Mouse (Mus musculus): ENCODE results near the gene Slc18b1.
"Not testable (repeated sequence)": the region's sequence is repeated elsewhere in the genome, so short reads cannot be mapped to it uniquely, and the experiment has no call there.

Slc18b1 gene

DNA sequence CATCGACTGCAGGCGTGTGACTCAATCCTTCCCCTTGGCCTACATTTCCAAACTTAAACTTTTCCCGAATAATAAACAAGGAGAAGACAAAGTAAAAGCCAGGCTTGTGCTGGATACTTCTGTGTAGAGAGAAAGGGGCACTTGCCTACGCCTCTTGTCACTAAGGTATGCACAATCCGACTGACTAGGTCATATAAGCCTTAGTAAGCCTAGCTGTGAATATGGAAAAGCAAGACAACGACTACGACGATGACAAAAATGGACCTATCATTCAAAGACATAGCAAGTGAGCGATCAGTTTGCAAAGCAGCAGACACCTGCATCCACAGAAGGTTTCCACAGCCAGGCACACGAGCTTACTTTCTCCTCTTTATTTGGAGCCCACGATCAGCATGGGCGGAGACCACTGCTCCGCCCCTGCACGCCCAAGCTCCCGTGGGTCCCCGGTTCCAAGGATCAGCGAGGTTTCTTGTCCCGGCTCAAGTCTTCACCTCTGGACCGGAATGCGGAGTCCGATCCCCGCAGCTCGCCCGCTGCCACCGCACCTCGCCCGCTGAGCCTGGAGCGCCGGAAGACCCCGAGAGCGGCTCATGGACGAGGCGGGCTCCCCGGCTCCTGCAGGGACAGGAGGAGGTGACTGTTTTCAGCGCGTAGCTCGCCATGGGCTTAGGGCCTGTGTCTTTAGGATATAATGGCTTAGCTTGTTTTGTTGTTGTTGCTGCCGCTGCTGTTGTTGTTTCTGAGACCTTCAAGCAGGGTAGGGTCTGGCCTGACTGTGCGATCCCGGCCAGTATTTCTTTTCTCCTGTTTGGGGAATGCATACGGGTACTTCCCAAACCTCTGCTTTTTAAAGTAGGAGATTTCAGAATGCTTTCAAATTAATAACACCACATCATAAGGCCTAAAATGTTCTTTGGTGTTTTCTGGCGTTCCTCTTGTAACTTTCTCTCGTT is at the start of gene Slc18b1:
TSS of gene Slc18b1 (plus strand) at position 436 of the 953 bp plus-strand sequence.
- DNase-seq (ENCODE audit: extremely low spot score), result no peak

DNA sequence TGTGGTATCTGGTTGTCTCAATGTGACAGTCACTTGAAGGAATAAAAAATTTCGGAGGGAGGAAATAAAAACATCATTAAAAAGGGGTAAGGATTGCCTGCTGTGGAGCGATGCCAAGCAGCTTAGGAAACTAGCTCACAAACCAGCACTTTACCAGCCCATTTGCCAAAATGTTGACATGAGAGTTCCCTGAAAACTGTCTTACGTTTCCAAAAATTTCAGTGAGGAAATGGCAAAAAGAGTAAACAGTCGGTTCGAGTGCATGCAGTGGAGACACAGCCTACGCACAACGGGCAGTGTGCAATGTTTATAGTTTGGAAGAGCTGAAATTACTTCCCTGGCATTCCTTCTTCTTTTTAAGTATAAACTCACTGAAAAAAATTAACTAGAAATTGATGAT is 42.6 kb upstream of the Slc18b1 start:
- no peak for DNase-seq (ENCODE audit: extremely low spot score)

DNA sequence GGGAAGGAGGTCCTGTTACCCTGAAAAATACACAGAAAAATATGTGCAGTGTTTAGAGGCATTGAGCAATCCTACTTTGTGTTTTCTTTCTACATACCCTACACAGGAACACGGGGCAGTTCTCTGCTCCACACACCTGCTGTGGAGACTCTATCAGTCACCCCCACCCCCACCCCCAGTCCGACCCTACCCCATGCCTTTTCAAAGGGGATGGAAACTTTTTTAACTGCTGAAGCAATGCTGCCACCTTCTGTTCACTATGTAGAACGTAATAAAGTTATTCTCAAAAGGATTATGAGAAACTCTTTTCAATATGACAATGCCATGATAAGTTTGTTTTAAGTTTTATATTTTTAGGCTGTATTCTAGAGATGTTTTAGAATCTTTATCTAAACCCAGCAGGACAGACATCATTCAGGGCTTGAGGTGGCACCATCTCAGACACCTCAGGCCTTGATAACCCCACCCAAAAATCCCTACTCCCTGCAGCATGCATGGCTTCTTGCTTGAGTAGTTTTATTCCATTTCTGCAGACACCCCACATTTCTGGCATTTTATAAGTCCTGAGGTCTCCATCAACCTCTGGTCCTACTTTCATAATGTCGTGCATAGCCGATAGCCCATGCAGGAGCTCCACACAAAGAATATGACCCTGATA is 19.4 kb upstream of the Slc18b1 start:
- DNase-seq (ENCODE audit: extremely low spot score), result peak; percentile 31

DNA sequence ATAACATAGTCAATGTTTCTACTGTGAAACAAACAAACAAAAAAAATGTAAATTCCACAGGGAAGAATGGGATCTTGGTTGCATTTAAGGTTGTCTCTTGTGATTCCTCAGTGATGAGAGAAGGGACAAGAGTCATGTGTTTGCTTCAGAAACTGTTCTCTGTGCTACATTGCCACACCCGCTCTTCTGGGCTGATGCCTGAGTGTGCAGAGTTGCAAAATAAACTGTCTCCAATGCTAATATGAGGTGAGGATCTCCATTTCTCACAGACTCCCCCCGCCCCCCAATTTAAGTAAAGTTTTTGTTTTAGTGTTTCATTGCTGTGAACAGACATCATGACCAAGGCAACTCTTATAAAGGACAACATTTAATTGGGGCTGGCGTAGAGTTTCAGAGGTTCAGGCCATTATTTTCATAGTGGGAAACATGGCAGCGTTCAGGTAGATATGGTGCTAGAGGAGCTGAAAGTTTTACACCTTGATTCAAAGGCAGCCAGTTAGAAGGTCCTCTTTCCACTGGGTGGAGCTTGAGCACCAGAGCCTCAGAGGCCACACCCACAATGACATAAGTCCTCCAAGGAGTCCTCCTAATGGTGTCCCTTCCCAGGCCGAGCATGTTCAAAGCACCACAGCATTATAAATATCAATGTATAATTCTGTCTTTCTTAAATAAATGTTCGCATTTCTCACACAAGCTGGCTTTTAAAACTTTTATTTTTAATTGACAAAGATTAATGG is 16.1 kb upstream of the Slc18b1 start:
- no peak for DNase-seq (ENCODE audit: extremely low spot score)

DNA sequence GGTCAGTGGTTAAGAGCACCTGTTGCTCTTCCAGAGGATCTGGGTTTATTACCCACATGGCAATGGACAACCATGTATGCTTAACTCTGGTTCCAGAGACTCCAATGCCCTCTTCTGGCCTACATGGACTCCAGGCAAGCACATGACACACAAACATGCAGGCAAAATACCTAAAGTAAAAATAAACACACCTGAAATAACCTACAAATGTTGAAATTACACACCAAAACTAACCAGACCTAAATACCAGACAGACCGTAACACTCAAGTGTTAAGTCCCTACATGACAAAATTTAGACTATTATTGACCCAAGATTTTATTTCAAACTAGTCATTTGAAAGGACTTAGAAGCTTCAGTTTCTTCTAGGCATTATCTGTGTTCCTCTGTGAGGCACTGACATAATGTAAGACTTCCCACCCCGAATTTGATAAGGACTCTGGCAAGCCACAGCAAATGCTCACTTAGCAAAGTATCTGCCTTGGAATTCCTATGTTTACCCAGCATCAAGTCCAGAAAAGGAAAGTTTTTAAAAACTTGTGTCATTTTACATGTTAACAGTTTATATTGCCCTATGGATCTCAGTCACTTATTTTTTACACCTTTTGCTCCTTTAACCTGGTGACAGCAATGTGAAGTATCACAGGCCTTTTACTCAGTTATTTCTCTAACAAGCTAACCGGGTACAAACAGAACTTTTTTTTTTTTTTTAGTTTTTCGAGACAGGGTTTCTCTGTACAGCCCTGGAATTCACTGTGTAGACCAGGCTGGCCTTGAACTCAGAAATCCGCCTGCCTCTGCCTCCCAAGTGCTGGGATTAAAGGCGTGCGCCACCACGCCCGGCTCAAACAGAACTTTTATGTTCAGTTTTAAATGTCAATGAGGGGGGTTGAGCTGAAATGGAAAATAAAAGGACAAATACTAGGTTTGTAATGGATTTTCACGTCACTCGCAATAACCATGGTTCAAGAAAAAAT is 14.7 kb upstream of the Slc18b1 start:
- peak; percentile 43 for DNase-seq (ENCODE audit: extremely low spot score)

DNA sequence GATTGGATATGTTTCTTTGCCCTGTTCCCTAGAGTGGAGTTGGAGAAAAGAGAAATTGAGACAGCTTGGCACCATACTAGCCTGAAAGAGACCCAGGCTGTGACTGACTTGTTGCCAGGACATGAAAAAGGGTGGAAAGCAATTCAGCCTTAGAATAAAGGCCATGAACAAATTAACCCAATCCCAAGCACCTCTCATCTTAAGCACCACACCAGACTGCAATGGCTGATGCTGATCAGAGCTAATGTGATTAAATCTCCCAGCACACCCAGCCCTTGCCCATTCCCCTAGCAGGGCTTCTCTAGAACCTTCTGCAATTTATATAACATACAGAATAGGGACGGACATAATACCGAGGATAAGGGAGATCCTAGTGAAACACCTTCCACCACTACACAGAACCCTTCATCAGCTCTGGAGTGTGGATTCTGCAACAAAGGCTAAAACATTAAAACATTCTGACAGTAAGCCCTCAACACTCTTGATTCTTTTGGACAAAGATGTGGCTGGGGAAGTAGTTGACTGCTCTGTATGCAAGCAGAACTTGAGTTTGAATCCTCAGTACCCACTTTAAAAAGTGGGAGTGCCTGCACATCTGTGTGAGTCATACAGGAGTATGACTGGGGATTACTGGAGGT is 13.8 kb upstream of the Slc18b1 start:
- DNase-seq (ENCODE audit: extremely low spot score), result peak; percentile 39

DNA sequence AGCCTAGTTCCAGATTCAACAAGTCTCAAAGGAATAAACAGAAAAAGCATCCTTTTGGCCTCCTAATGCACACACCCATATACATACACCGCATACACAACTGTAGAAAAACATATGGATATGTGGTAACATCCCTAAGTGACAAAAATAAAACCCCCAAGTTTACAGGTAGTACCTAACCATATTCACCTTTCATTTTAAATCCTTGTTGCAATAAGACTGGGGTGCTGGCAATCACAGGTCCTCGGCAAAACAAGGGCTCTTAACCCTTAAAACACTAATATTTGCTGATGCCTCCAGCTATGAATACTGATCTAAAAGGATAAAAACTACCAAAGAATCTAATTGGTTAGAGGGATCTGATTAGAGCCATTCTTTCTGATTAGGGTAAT is 13.3 kb upstream of the Slc18b1 start:
- peak; percentile 36 for DNase-seq (ENCODE audit: extremely low spot score)

DNA sequence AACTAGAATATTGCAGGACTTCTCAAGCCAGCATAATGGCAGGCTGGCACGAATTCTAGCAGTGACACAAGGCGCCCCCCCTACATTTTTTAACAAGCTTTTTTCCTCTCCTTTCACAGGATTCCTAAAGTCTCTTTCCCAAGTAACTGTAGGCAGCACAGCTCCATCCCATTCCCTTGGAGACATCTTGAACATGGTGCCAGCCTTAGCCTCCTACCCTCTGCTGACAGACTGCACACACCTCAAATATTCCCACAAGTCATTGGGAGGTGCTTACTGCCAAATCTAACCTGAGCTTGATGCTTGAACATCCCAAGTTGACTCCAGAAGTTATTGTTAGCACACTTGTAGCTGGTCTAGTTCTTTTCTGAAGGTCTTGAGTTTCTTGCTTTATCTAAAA is 12.7 kb upstream of the Slc18b1 start:
- peak; percentile 41 for DNase-seq (ENCODE audit: extremely low spot score)

DNA sequence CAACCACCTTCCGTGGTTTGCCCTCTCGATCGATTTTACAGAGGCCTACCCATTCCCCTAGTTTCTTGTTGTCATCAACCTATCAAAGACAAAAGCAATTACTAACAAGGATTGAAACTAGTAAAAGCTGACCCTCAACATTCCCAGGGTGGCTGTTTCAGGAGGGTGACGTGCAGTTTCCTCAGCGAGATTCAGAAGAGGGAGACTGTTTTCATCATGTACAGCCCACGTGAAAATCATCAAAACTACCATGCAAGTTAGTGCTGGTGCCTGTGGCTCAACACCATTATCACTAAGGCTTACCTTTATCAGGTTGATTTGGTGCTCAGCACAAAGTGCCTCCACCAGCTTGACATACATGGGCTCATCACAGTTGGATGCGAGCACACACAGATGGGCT is 11.2 kb upstream of the Slc18b1 start:
- not testable (repeated sequence) for DNase-seq (ENCODE audit: extremely low spot score)

DNA sequence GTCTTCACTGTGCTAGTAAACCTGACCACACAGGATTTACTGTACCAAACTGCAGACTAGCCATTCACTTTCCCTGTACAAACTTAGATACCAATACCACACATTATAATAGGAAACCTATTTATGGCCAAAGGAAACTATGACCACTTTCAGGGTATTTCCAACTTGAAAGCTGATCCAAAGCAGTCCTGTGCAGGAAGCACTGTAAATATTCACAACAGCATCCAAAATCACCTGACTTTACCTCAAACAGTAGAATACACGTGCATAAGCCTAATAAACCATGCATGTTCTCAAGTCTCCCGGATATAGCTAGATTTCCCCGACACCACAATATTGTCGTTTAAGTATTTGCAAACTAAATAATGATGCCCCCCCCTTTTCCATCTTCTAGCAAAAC is 10.7 kb upstream of the Slc18b1 start:
- no peak for DNase-seq (ENCODE audit: extremely low spot score)

DNA sequence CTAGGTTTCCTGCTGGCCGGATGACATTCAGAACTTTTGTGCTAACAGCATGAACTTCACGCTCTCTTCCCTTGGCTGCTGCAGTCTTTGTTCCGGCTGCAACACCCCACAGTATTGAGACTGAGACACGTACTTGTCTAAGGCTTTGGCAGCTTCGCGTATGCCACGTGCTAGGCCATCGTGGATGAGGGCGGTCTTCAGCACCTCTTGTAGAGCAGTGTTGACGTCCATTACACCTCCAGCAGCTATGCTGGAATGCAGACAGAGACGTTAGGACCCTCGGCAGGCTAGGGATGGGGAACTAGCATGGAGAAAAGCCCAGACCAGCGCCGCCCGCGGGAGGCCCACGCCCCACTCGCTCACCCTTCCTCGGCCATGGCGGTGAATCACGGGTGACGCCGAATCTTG is 10.2 kb upstream of the Slc18b1 start:
- not testable (repeated sequence) for DNase-seq (ENCODE audit: extremely low spot score)

DNA sequence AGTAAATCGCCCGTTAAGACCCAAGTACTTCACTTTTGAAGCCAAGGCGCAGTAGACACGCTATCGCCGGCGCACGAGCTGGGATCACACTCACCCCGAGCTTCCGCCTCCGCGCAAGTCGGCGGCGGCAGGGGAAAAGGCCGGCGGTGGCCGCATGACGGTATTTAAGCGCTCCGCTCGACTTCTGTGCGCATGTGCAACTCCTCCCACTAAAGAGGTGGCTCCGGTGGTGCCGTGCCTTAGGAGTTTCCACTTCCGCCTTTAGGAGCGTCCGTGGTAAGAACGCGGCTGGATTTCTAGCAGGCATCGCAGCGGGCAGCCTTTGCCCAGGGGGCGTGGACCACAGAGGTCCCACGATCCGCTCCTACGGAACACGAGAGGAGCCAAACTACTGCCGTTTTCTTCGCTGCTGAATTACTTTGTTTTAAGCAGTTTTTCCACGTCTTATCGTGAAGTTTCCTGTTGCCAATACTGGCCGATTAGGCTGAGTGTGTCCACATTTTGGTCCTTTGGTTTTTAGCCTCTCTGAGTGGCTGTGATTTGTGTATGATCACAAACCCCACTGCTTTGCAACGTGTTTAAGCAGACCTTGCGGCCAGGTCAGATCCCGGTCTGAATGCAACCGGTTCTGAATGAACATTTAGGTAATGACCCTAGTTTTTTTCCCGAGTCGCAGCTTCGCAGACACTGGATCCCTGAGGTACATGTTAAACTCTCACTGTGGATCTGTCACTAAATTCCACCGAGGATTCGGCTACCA is 9.5 kb upstream of the Slc18b1 start, which contains the start of gene Rps12:
TSS of gene Rps12 (minus strand) at position 214 of the 760 bp plus-strand sequence.
- peak; percentile 98 for DNase-seq (ENCODE audit: extremely low spot score)

DNA sequence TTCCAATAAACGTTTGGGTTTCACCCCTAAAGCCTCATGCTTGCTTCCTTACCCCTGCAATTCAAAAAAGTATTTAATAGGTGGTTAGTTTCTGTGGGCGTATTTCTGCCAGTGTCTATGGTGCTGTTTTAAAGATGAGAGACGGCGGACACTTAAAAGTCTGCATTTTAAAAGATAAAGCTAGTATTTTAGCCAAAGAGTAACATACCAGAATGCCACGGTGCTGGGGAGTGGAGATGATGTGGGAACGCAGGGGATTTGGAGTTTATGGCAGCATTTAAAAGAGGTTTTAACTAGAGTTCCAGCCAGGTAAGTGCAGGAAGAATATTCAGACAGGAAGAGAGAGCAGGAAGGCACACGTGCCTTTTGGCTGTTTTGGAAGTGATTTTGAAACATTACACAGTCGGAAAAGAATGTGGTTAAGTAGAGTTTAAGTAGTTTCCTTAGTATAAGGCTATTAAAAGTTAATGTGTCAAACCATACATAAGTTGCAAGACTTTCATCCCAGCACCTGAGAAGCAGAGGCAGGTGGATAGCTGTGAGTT is 8.7 kb upstream of the Slc18b1 start:
- no peak for DNase-seq (ENCODE audit: extremely low spot score)

DNA sequence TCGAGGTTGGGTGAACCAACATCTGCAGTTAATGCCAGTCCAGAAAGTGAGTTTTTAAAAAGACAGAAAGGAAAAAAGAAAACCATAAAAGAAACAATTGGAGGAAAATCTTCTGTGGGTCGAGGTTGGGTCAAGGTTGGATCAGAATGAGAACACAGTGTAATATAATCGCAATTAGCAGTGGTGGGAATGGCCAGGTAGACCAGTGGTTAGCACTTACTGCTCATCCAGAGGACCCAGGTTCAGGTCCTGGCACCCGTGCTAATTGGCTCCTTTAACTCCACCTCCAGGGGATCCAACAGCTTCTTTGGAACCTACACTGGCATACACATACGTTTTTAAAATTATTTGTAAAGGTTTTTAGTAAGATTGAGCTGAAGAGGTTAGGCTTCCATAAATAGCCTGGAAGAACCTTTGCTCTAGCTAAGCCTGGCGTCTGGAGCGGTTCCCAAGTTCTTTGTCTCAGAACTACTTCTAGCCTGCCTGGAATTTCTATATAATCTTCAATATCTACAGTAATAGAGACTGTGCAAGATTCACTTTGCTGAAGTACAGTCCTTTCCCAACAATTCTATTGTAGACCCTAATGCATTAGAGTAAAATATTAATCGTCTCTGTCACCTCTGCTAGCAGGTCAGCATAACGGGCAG is 790 bp upstream of the Slc18b1 start:
- no peak for DNase-seq (ENCODE audit: extremely low spot score)

DNA sequence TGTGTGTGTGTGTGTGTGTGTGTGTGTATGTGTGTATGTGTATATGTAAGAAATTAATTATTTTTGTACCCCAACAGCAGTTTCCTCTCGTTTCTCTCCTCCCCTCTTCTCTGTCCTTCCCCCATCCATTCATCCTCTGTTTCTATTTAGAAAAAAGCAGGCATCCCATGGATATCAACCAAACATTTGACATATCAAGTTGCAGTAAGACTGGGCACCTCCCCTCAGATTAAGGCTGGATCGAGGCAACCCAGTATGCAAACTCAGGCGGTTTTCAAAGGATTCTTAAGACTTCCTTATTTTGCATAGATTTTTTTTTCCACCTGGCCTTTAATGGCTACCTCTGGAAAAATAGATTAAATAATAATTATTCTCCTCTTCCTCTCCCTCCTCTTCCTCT is 820 bp downstream of the Slc18b1 start:
- DNase-seq (ENCODE audit: extremely low spot score), result no peak

DNA sequence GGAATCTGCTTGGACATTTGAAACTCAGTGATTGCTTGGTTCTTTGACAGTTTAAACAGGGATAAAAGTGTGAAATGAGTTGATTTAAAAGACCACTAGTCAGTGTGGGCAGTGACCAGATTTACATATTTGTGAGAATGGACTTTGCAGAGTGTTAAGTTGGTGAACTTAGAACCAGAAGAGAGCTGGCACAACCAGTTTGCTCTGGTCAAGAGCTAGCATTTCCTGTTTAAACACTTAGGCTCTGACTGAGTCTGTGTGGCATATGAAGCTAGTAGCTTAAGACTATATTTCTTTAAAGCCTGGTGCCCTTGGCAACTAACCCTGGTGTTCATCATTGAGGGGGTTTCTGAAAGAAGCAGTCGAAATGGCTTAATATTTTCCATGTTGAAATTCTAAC is 1.4 kb downstream of the Slc18b1 start:
- DNase-seq (ENCODE audit: extremely low spot score), result no peak

DNA sequence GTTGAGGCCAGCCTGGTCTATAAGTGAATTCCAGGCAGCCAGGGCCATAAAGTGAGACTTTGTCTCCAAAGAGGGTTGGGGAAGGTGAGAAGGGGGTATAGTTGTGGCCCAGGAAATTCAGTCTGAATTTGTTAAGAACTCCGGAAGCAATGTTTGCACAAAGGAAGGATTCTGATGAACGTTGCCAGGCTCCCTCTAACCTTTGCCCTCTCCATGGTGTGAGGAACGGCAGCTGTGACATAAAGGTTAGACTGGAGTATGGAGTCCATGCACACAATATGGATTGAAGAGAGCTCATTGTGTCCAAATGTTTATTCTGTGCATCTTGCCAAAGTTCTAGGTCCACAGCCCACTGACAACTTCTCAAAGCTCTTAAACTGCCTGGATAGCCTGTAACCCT is 3.1 kb downstream of the Slc18b1 start:
- no peak for DNase-seq (ENCODE audit: extremely low spot score)

DNA sequence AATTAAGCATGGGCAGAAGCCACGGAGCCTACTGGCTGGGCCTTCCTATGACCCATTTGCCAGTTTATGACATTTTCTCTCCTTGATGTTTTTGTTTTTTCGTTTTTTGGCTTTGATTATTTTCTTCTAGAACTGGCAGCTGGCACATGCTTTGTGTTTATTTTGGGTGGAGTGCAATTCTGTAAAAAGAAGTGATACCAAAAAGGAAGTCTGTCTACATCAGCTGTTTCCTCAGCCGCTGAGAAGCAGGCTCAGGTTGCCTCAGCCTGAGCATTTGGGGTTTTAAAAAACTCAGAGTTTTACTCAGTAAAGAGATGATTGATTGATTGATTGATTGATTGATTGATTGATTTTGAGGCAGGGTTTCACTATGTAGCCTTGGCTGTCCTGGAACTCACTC is 6.1 kb downstream of the Slc18b1 start:
- no peak for DNase-seq (ENCODE audit: extremely low spot score)

DNA sequence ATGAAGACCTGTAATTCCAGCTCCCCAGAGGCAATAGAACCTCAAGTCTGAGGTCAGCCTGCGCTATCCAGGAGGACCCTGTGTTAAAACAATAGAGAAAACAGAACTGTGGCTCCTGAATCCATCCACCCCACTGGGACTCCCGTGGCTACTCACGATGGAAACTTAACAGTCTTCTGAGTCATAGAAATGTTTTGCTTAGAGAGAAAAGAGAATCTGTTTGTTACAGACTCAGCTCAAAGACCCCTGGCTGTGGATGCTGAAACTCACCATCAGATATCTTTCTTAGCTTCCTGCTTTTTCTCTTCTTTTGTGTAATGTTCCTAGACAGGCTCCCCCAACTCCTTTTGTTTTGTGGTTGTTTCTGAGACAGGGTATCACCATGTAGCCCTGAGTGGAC is 7.9 kb downstream of the Slc18b1 start:
- no peak for DNase-seq (ENCODE audit: extremely low spot score)

Measured in embryo, embryonic 9.5 days (tissue).